Mouse (Mus musculus) heart, postnatal 4 days (tissue): ENCODE measurements around the gene Mgrn1. TPM values are rescaled to one million over a fixed set of nuclear protein-coding genes. Genes with fewer than 3 reads are reported as not detected.

Source experiments
- DNase-seq: peaks from one replicate; pipeline ENCODE4 v3.0.0; 2021
- total RNA-seq, 2 experiments: library from RNA; stranded (reverse); gene quantifications; 2 replicates each; pipeline ENCODE4 v1.2.3; 2021

Mgrn1 gene
- total RNA-seq, 2 experiments from 2014 or later: 170 to 187 TPM

DNA sequence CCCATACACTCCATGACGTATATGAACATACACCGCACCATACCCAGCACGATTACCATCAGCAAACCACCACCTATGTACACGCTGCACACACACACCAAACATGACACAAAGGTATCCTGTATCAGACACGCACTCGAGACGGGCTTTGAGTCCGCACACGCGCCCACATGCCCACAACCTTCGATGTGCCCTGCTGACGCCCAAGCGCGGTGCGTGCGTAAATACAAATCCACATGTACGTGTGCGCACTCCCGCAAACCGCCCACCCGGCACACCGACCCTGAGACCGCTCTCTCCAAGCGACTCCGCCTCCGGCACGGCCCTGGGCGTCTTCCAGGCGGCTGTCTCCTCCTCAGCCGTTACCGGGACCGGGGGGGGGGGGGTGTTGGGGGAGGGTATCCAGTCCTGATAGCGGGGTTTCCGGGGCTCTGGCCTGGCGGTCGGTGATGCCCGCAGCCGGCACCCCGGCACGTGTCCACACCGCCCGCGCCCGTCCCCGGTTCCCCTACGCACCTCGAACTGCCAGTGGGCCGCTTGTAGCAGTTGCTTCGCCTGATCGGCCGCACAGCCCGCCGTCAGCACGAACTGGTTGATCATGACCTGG is 6.8 kb upstream of the Mgrn1 start:
- no peak for DNase-seq

- peak; percentile 92 for DNase-seq
Observed at GRCm38 (mm10) chr16:4879708-4880124, 6.3 kb upstream of the Mgrn1 start.

DNA sequence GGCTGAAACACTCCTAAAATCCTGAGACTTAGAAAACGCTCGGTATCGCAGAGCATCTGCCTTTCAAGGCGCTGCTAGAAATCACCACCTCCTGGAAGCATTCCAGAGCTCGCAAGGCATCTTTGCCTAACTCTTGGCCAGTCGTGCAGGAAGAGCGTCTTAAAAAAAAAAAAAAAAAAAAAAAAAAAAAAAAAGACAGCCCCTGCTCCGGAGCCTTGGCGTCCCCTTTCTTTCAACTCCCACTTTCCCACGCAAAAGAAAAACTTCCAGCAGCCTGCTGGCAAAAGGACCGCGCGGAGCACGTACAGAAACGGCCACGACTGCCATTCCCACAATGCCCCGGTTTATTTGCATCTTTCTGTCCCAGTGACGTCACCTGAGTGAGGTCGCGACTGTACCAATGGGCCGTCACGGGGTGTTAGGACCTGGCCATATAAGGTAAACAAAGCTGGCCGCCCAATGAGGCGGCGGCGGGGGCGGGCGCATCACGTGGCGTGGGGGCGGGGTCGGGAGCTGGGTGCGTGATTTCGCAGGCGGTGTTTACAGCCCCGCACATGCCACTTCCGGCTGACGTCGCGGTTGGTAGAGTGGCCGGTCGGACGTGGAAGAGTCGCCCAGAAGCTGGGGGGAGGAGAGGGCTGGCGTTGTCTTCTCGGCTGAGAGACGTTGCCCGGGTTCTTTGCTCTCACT is 5.8 kb upstream of the Mgrn1 start, which contains the start of gene Ubald1:
Gene Ubald1 (minus strand): TSS at position 180 of the 690 bp plus-strand sequence.
- DNase-seq: peak; percentile 98

GRCm38 (mm10) chr16:4881400-4882351 is 4.4 kb upstream of the Mgrn1 start:
- no peak for DNase-seq

- no peak for DNase-seq
Observed at GRCm38 (mm10) chr16:4884930-4885329, 1.1 kb upstream of the Mgrn1 start.

DNA sequence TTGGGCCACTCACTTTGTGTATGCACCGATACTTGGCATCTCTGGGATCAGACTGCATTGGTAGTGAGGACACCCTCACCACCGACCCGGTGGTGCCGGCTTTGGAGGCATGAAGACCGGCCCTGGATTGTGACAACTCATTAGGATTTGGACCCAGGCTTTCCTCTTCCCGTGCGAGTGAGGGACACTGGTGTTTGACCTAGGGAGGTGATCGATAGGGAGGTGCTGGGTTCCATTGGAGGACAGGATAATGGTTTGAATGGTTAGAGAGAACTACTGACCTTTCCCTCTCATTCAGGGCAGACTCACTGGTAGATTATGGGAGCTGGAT is 606 bp downstream of the Mgrn1 start:
- DNase-seq: no peak

DNA sequence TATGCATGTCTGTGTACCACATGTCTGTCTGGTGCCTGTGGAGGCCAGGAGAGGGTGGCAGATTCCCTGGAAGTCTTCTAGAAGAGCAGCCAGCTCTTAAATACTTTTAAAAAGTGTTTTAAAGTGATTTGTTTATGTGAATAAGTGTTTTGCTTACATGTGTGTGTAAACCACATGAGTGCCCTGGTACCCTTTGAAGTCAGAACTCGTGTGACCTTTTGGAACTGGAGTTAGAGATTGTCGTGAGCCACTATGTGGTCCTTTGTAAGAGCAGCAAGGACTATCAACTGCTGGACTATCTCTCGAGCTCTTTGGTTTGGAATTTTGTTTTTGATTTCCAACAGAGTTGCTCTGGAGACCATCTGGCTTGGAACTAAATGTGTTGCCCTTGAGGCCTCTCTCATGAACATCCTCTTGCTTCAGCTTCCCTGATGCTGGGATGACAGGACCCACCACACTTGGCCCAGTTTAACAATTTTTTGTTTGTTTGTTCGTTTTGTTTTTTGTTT is 4.2 kb downstream of the Mgrn1 start:
- DNase-seq: no peak

DNA sequence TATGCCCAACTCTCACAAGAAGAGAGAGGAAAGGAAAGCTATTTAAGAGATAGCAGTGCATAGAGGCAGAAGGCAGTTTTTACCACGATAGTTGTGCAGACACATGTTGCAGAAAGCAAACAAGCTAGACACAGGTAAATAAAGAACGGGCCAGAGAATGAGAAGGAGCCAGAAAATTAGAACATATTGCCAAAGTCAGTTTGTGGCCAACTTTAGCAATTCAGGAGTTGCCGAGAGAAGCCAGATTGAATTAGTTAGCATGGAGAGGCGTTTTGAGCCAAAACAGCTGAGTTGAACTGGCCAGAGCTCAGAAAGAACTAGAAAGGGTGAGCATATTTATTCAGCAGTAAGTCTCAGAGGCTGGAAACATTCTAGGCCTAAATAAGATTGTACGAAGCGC is 6.1 kb downstream of the Mgrn1 start:
- DNase-seq: no peak

GRCm38 (mm10) chr16:4894201-4894908 is 8.3 kb downstream of the Mgrn1 start:
- DNase-seq: no peak

DNA sequence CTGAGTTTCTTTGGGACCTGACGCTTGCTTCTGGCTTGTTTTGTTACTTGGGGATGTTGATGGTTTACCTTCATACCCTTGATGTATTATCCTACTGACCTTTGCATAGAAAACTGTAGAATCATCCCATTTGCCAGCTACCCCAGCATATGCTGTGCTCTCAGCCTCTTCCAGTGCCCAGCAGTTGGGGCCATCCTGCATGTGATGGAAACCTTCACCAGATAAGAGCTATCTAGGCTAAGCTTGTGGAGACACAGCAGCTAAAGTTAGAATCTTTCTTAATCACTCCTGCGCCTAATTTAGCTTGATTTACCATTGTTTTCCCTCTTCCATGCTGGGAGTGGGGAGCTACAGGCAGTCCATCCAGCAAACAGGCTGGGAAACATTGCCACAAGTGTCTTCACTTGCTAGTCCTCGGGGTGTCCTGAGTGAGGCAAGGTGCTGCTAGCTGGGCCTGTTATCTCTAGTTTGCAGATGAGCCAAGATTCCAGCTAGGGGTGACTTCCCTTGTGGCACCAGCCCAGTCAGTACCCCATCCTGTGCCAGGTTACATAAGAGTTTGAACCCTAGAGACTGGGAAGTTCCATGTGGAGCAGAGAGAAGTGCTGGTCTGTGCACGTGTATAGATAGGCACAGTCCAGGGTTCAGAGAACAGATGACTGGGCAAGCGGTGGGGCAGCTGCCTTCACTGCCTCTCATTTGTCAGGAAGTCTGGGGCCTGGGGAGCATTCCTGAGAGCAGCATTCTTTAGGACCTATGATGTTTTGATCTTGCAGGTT is 10.4 kb downstream of the Mgrn1 start:
- DNase-seq: peak; percentile 31

DNA sequence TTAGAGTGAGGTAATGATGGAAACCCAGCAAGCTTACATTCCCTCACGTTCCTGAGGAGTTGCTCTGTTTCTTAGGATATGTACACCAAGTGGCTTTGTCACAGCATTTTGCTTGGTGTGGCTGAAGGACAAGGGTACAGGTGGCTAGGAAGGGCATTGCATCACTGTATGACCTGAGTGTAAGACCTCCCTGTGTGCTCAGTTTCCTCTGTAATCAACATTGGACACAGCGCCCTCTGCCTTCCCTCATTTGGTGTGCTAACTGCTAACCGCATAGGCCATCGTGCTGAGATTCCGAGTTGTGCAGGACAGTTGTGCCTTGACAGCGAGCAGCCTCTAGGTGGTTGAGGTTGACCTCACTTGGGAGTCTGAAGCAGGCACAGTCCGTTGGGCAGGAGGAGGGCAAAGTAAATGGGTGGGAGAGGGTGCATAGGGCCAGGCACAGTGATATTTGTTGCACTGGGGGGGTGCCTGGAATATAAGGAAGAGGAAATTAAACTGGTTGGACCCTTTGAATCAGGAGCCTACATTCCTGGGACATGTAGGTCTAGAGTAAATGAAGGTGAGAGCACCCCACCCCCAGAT is 11.2 kb downstream of the Mgrn1 start:
- no peak for DNase-seq

DNA sequence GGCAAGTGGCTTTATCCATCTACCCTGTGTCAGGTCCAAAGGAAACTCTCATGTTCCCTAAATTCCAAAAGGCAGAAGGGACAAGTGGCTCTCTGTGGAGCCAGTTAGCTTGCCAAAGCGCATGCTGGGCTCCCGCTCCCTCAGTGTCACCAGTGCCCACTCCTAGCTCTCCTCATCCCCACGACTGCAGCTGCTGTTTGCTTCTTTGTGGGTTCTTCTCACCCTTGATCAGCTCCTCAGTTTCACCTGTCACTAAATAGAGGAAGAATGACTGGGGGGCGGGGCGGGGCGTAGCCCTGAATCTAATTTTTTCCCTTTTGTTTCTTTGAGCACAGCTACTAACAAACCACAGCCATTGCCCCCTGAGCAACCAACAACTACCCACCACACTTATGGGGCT is 12.8 kb downstream of the Mgrn1 start:
- DNase-seq: no peak

DNA sequence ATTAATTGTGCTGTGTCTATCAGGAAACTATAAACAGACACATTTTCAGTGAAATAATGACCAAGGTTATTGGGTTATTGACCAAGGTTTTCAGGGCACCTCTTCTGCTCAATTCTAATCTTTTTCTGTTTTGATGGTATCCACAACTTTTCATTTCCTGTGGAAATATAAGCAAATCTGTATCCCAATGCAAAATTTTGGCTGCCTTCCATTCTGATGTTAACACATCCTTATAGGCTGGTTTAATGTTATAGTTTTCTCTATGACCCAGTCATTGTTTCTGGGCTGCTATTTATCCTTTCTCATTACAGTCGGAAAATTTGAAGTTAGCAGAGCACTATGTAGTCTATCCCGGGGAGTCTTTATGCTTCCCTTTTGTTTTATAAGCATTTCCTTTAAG is 13.7 kb downstream of the Mgrn1 start:
- DNase-seq: no peak

DNA sequence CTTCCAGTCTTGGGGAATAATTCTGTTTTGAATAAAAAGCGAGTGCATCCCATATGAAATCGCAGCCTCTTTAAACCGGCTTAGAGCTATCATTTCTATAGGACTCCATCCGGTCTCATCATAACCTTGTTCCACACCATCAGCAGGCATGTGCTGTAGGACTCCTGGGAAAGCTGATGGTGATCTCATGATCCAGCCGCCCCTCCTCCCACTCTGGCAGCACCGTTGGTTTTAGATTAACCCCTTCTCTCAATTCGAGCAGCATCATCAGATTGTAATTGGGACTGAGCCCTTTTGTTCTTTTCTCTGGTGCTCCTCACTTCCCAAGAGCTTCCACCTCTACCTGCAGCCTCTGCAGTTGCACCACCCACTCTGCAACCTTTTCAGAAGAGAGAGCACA is 15.1 kb downstream of the Mgrn1 start:
- no peak for DNase-seq

- no peak for DNase-seq
Observed at GRCm38 (mm10) chr16:4902390-4902789, 16.3 kb downstream of the Mgrn1 start.

DNA sequence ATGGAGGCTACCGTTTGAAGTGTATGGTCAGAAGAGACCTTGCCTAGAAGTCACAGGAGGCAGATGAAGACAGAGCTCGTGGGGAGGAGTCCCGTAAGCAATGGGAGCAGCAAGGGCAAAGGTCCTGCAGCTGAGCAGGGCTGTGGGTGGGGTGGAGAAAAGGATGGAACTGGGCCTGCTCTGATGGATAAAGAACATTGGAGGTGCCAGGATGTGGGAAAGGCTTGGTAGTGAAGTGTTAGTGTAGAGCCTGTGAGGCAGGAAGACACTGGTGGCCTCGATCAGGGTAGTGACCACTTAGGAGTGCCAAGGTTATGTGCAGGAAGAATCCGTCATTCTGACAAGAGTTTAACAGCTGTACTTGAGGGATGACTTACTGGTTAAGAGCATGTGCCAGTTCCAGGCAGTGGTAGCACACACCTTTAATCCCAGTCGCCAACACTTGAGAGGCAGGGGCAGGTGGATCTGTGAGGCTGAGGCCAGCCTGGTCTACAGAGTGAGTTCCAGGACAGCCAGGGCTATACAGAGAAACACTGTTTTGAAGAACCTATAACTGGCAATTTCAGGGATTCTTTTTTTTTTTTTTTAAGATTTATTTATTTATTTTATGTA is 17.5 kb downstream of the Mgrn1 start:
- no peak for DNase-seq

- DNase-seq: no peak
Observed at GRCm38 (mm10) chr16:4904878-4905277, 18.8 kb downstream of the Mgrn1 start.

GRCm38 (mm10) chr16:4905591-4905990 is 19.5 kb downstream of the Mgrn1 start:
- DNase-seq: no peak

GRCm38 (mm10) chr16:4906559-4906958 is 20.5 kb downstream of the Mgrn1 start:
- no peak for DNase-seq

- no peak for DNase-seq
Observed at GRCm38 (mm10) chr16:4907386-4907785, 21.3 kb downstream of the Mgrn1 start.

- no peak for DNase-seq
Observed at GRCm38 (mm10) chr16:4907972-4908371, 21.9 kb downstream of the Mgrn1 start.
